Mouse (Mus musculus) left cerebral cortex, postnatal 4 days (tissue): ENCODE data around the gene Mllt1. TPM values are rescaled to one million over a fixed set of nuclear protein-coding genes. Genes with fewer than 3 reads are reported as not detected.
A peak's percentile ranks its signal among the peaks of the same experiment; 100 is the strongest.

Experiments
- DNase-seq: peaks from one replicate; pipeline ENCODE4 v3.0.0-alpha.2; 2022
- intact Hi-C: fragments of 180-260 bp; cut with DNase I; formaldehyde crosslinking; loops from one replicate; pipeline ENCODE4 v1.15.1; 2025
- total RNA-seq, 2 experiments: library from RNA; stranded (reverse); gene quantifications; 2 replicates each; pipeline ENCODE4 v1.2.3; 2021

The Mllt1 gene
- total RNA-seq, 2 experiments from 2014 or later: 104 to 114 TPM

DNA sequence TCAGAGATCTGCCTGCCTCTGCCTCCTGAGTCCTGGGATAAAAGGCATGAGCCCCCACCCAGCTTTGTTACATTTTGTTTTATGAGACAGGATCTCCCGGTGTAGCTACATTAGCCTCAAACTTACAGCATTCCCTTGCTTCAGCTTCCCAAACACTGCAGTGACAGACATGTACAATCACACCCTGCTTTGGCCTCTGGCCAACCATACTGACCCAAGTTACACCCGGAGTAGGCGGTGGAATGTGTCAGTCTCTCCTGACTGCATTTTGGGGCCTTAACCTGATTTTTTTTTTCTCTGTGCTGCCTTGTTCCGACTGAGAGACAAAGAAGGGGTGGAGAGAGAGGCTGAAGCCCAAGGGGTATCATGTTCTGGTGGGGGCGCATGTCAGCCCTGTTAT lies 50.9 kb downstream of the Mllt1 start:
- intact Hi-C loops: no loop called here
- no peak for DNase-seq

DNA sequence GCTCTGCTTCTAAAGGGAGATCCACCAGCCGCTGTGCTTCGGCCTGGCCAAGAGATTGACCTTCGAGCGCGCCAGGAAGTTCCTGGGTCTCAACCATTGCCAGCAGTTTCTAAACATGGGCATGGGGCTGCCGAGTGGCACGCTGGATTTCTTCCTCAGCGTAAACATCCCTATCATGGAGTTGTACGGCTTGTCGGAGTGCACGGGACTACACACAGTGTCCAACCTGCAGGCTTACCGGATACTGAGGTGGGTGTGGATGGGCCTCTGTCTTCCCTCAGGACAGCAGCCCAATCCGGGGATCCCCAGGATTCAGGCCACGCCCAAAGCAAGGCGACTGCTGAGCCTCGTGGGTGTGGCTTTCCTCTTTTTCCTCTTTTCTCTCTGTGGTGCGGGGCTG lies 51.6 kb downstream of the Mllt1 start:
- intact Hi-C loops: no loop called here
- no peak for DNase-seq

GRCm38 (mm10) chr17:56877426-56877825 lies 57.8 kb downstream of the Mllt1 start:
- no peak for DNase-seq
- intact Hi-C loops: no loop called here

- DNase-seq: no peak
- intact Hi-C loops: no loop called here
Measured at GRCm38 (mm10) chr17:56876981-56877380, 58.2 kb downstream of the Mllt1 start.

GRCm38 (mm10) chr17:56876465-56876864 lies 58.8 kb downstream of the Mllt1 start:
- DNase-seq: no peak
- intact Hi-C loops: no loop called here

DNA sequence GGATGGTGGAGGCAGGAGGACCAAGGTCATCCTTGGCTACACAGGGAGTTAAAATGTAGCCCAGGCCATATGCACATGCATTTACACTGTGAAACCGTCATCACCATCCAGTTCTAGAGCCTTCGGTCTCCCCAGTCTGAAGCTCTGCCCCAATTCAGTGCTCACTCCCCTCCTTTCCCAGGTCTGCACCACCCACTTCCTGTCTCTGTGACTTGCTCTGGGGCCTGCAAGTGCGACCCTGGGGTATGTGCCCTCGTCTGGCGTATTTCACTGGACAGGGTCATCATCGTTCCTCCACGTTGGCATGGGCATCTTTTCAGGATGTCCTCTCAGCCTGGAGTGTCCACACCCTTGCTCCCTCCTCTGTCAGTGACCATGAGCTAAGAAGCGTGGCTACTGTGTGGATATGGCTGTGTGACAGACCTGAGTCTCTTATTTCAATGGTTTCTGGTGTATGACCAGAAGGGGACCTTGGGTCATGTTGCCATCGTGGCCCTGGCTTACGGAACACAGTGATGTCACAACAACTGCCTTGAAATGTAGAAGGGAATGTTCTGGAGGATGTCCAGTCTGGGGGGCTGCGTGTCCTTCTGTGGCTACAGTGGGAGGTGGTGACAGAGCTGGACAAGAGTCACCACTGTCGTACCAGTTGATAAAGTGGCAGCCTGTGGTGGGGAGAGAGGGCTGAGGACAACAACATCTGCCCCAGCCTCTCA lies 60.1 kb downstream of the Mllt1 start, which contains the start of gene 1700061G19Rik:
Gene 1700061G19Rik (plus strand): TSS at position 542 of the 716 bp plus-strand sequence.
- DNase-seq: no peak

GRCm38 (mm10) chr17:56874237-56874636 lies 61.0 kb downstream of the Mllt1 start, which contains the start of gene Acsbg2:
Acsbg2 (minus strand) TSS chr17:56874447.
- DNase-seq: no peak
- intact Hi-C loops: no loop called here

More for the DNA sequence above, 60.1 kb downstream of the Mllt1 start, which contains the start of gene 1700061G19Rik:
- intact Hi-C loops: no loop called here

DNA sequence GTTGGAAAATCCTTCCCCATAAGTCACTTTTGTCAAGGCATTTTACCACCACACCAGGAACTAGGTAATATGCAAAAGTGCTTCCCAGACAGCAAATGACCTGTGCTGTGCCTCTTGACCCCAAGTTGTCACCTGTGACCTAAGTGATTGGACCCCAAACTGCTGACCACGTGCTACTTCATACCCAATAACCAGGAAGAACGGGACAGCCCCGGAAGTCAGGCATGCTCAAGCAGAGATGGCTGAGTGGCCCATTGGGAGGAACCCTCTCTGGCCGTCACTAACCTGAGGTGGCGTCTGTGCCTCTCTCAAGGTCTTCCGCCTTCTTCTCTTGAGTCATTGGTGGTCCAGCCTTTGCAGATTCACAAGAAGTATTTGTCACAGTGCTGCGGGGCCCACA lies 62.7 kb downstream of the Mllt1 start:
- DNase-seq: no peak
- intact Hi-C loops: no loop called here

DNA sequence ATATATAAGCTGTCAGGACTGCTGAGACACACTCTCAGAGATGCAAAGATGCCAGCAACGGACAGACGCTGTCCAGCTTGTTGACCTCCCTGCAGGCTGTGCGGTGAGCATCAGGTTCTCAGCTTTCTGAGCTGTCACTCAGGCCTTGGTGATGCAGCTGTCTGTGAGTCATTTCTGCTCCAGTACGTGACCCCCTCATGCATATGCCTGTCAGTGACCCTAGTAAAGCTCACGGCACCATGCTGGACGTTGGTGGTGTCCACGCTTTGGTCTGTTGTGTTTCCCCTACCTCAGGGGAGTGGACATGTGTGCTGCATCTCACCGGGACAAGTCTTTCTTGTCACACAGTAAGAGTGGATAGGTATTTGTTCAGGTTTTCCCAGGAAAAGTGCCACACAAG lies 63.4 kb downstream of the Mllt1 start:
- no peak for DNase-seq
- intact Hi-C loops: no loop called here

DNA sequence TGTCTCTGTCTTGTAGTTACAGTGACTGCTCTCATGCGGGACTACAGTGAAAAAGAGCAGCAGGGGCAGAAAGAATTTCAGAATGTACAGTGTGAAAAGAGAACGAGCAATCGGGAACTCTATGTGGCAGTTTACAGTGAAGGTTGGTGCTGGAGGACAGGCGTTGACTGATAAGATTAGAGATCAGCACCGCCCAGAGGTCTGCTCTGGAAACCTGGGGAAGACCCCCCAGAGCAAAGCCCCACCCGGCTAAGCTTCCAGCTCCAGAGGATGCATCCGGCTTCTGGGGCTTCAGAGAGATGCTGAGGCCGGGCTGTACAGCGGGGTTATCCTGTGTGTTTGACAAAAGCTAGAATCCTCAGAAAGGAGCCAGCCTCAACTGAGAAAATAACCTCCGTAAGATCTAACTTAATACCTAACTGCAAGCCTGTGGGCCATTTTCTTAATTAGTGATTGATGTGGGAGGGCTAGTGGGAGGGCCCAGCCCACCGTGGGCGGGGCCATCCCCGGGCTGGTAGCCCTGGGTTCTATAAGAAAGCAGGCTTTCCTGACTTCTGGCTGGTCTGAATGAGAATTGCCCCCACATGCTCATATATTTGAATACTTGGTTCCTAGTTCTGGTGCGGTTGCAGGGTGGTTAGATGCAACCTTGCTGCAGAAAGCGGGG lies 64.8 kb downstream of the Mllt1 start:
- no peak for DNase-seq
- intact Hi-C loops: no loop called here

DNA sequence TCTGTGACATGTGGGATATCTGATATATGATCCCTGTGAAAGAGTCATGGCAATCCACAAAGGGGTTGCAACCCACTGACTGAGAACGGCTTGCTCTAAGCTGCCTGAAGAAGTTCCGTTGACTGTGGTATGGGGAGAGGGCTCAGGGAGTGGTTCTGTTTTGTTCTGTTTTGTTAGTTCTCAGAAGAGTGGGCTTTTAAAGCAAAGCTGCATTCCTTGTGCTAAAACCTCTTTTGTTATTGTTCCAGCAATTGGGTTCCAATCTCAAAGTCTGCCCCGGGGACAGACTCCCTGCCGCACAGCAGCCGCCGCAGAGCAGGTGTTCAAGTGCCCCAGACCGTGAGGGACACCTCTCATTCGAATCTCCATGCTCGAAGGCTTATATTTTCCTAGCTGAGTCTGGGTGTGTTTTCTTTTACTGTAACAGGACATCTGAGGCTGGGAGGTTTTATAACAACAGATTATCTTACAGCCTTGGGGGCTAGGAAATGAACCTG lies 65.7 kb downstream of the Mllt1 start:
- no peak for DNase-seq
- intact Hi-C loops: no loop called here

- no peak for DNase-seq
- intact Hi-C loops: no loop called here
Measured at GRCm38 (mm10) chr17:56866071-56866470, 69.1 kb downstream of the Mllt1 start.

GRCm38 (mm10) chr17:56861197-56861596 lies 74.0 kb downstream of the Mllt1 start:
- intact Hi-C loops: no loop called here
- DNase-seq: no peak

DNA sequence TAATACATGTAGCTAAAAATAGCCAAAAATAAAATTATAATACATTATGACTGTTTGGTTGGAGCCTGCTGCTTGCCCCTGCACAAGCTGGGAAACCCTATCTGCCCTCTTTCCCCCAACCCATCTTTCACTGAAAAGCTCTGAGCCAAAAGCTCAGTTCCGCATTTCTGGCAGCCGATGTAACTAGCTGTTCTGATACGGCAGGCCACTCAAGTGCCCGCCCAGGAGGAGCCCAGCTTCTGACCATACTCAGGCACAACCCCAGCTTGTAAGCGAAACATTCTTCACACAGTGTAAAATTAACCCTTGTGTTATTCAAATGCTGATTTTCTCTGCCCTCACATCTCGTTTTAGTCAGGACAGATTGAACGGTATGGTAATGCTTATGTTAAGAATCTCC lies 76.3 kb downstream of the Mllt1 start:
- intact Hi-C loops: no loop called here
- no peak for DNase-seq

DNA sequence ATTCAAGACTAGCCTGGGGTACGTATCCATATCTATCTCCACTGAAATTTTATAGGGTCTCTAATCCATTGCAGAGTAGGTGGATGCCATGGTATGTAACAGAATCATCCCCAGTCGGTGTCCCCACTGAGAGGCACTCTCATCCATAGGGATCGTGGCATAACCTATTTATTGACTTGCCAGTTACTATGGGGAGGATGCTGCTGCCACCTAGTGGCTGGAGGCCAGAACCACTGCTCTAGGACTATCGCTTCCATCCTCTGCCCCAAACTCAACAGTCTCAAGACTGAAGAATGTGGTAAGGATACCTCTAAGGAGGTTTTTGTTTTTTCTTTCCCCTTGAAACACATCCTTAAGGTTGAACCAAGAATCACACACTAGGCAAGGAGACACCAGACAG lies 77.0 kb downstream of the Mllt1 start:
- intact Hi-C loops: no loop called here
- DNase-seq: peak; percentile 68

DNA sequence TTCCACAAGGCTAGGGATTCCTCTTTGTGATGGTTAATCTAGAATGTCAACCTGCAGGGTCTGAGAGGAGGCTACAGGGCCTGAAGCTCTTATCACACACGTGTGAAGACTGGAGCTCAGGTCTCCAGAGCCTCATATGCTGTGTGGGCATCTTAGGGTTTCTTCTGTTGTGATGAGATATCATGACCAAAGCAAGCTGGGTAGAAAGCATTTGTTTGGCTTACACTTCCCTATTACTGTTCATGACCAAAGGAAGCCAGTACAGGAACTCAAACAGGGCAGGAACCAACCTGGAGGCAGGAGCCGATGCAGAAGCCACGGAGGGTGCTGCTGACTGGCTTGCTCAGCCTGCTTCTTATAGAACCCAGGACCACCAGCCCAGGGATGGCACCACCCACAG lies 79.8 kb downstream of the Mllt1 start:
- DNase-seq: no peak
- intact Hi-C loops: no loop called here

DNA sequence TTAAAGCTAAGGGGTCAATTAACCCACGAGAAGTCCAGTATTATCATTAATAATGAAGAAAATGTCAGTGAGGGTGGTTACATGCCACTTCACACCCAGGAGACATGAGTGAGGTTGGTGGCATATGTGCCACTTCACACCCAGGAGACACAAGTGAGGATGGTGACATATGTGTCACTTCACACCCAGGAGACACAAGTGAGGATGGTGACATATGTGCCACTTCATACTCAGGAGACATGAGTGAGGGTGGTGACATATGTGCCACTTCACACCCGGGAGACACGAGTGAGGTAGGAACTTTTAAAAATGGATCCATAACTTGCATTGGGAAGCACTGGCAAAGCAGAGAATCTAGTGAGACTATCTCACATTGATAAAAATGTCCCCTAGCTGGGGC lies 84.0 kb downstream of the Mllt1 start:
- no peak for DNase-seq
- intact Hi-C loops: no loop called here

DNA sequence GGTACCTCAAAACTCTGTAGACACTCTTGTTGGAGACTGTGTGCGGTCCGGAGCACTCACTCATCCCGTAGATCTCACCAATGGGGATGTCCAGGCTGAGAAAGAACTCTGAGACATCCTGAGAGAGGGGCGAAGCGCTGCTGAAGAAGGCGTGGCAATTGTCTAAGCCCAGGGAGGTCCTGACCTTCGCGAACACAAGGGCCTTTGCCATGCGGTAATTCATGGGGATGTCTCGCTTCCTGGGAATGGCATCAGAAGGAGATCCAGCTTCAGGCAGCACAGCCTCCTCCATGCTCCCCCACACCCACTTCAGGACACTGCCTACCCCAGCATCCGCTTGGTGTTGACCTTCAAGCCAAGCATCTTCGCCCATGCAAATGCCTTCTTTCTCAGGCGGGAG lies 85.5 kb downstream of the Mllt1 start:
- intact Hi-C loops: no loop called here

GRCm38 (mm10) chr17:56848785-56849184 lies 86.4 kb downstream of the Mllt1 start:
- DNase-seq: no peak
- intact Hi-C loops: no loop called here

More for the DNA sequence above, 85.5 kb downstream of the Mllt1 start:
- DNase-seq: no peak

DNA sequence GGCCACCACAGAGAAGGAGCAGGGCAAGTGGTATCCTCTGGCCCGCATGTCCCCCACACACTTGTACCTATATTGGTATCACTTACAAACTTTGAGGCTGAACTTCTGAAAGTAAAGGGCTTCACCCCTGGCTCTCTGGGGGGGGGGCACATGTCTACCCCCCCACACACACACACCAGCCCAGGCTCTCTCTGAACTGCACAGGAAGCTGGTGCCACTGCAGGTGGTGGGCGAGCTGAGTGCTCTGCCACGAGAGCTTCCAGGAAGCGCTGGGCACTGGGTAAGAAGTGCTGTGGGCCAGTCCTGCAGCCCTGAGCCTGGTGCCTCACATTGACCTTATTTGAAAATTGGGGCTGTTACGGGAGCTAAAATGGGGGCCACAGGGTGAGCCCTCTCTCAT lies 91.5 kb downstream of the Mllt1 start:
- no peak for DNase-seq
- intact Hi-C loops: no loop called here
